Mouse (Mus musculus) liver, postnatal 0 days (tissue): ENCODE results near the gene Banp. TPM values are rescaled to one million over a fixed set of nuclear protein-coding genes. Genes with fewer than 3 reads are reported as not detected.

Experiments used
- ATAC-seq: fragments of 200-750 bp; cut with Nextera tagmentation; 2 replicates; pipeline ENCODE4 v1.8.0; 2017; ENCODE audit warnings: mild to moderate bottlenecking, moderate library complexity
- DNase-seq: peaks from one replicate; pipeline ENCODE4 v3.0.0-alpha.2; 2016
- H3K27ac ChIP-seq: fragments of 300-500 bp; sonication (generic); 2 replicates; pipeline ENCODE4 v1.5.1; 2014; ENCODE audit warnings: antibody characterized with exemption, moderate library complexity, mild to moderate bottlenecking, low read depth
- H3K27me3 ChIP-seq: fragments of 300-500 bp; sonication (generic); 2 replicates; pipeline ENCODE4 v1.6.1; 2014; ENCODE audit warnings: low read length, control low read depth, mixed read lengths; ENCODE audit not compliant: insufficient read depth
- H3K36me3 ChIP-seq: fragments of 300-500 bp; sonication (generic); replicated peaks from 2 replicates; pipeline ENCODE4 v1.6.1; 2014; ENCODE audit warnings: mild to moderate bottlenecking, control low read depth, low read length, moderate library complexity, mixed read lengths; ENCODE audit not compliant: insufficient read depth
- H3K4me1 ChIP-seq: fragments of 300-500 bp; sonication (generic); 2 replicates; pipeline ENCODE4 v1.6.1; 2014; ENCODE audit warnings: antibody characterized with exemption, mild to moderate bottlenecking, control low read depth; ENCODE audit not compliant: insufficient read depth
- H3K4me2 ChIP-seq: fragments of 300-500 bp; sonication (generic); 2 replicates; pipeline ENCODE4 v1.6.1; 2014; ENCODE audit warnings: low read depth, mild to moderate bottlenecking, low read length, moderate library complexity, mixed read lengths
- H3K4me3 ChIP-seq: fragments of 300-500 bp; sonication (generic); 2 replicates; pipeline ENCODE4 v1.5.1; 2014; ENCODE audit warnings: low read depth, low read length
- H3K9ac ChIP-seq: fragments of 300-500 bp; sonication (generic); replicated peaks from 2 replicates; pipeline ENCODE4 v1.6.1; 2014; ENCODE audit warnings: mild to moderate bottlenecking, moderate library complexity
- H3K9me3 ChIP-seq: fragments of 300-500 bp; sonication (generic); 2 replicates; pipeline ENCODE4 v1.6.1; 2016; ENCODE audit warnings: mild to moderate bottlenecking, control low read depth, low read length, mixed read lengths
- CTCF ChIP-seq: sonication (generic); IDR thresholded peaks from 2 replicates; pipeline ENCODE4 v1.5.1; 2016; ENCODE audit warnings: antibody characterized with exemption, low read depth
- EP300 ChIP-seq: IDR thresholded peaks from 2 replicates; pipeline ENCODE4 v1.6.1; 2016; ENCODE audit warnings: antibody characterized with exemption, low read depth, mild to moderate bottlenecking
- WGBS: fragments of 180-500 bp; shearing (Covaris S2); extraction: QIAGEN DNeasy Blood & Tissue Kit; methylation state at CpG from one replicate; pipeline ENCODE4 v1.1.7; 2014; ENCODE audit not compliant: insufficient replicate concordance; 5-methylcytosine and 5-hydroxymethylcytosine counted together
- polyA plus RNA-seq: library from polyadenylated mRNA; unstranded; fragments of >200 nt; fragmentation: Nextera tagmentation; extraction: Ambion mirVana; gene quantifications from 2 replicates; pipeline ENCODE4 v1.2.1, GENCODE M21; 2015

Banp gene
- polyA plus RNA-seq, 1 experiment from 2014 or later, result 7.6 TPM

- WGBS, result 88% methylated on average over 6 of the region's 6 CpGs
- no peaks in the 10 kb centered on the region for H3K4me1 ChIP-seq
- no peaks in the 10 kb centered on the region for H3K9me3 ChIP-seq
- H3K4me2 ChIP-seq, result no peak overlapping the region
- 0 out of 2 replicates have a peak, but pooled peaks cover 1% of the 10 kb centered on the region for H3K27me3 ChIP-seq
- ATAC-seq (no peak), DNase-seq (no peak)
- no peak overlapping the region for H3K9ac ChIP-seq
- no peak overlapping the region for H3K4me3 ChIP-seq
- H3K27ac ChIP-seq, result no peak overlapping the region
- TF ChIP-seq CTCF, result no peak
- no peak for TF ChIP-seq EP300
- H3K36me3 ChIP-seq, result no peaks in the 10 kb centered on the region
Observed at GRCm38 (mm10) chr8:122038076-122038475, 88.5 kb downstream of the Banp start.

GRCm38 (mm10) chr8:122039452-122039851, 89.9 kb downstream of the Banp start:
- no peak for ATAC-seq
- Histone ChIP-seq H3K4me2 (no peak overlapping the region), H3K36me3 (no peaks in the 10 kb centered on the region), H3K27me3 (0 out of 2 replicates have a peak, but pooled peaks cover 3% of the 10 kb centered on the region), H3K9ac (no peak overlapping the region), H3K4me1 (no peaks in the 10 kb centered on the region), H3K4me3 (no peak overlapping the region), H3K9me3 (no peaks in the 10 kb centered on the region), H3K27ac (no peak overlapping the region)
- TF ChIP-seq EP300 (no peak), CTCF (no peak)
- no peak for DNase-seq
- 47% methylated on average over 4 of the region's 4 CpGs for WGBS

GRCm38 (mm10) chr8:122047206-122047870, 97.8 kb downstream of the Banp start:
- Histone ChIP-seq H3K4me3 (no peak overlapping the region), H3K4me2 (no peak overlapping the region), H3K4me1 (no peaks in the 10 kb centered on the region), H3K9ac (no peak overlapping the region), H3K9me3 (no peaks in the 10 kb centered on the region), H3K27me3 (0 out of 2 replicates have a peak, but pooled peaks cover 3% of the 10 kb centered on the region), H3K36me3 (no peaks in the 10 kb centered on the region), H3K27ac (no peak overlapping the region)
- ATAC-seq (no peak), DNase-seq (peak; percentile 24)
- TF ChIP-seq EP300 (no peak), CTCF (peak; percentile 43)
- 56% methylated on average over 15 of the region's 15 CpGs for WGBS

- Histone ChIP-seq H3K27me3 (no peaks in the 10 kb centered on the region), H3K4me2 (no peak overlapping the region), H3K9ac (no peak overlapping the region), H3K4me3 (no peak overlapping the region), H3K36me3 (no peaks in the 10 kb centered on the region), H3K27ac (no peak overlapping the region), H3K4me1 (no peaks in the 10 kb centered on the region), H3K9me3 (no peaks in the 10 kb centered on the region)
- ATAC-seq (no peak), DNase-seq (no peak)
- TF ChIP-seq CTCF (no peak), EP300 (no peak)
- WGBS, result 77% methylated on average over 4 of the region's 4 CpGs
Observed at GRCm38 (mm10) chr8:122049266-122049665, 99.7 kb downstream of the Banp start.

GRCm38 (mm10) chr8:122049923-122050322, 100.4 kb downstream of the Banp start:
- no peak for ATAC-seq
- DNase-seq, result no peak
- WGBS, result 75% methylated on average over 2 of the region's 2 CpGs
- no peak for TF ChIP-seq CTCF
- no peak for TF ChIP-seq EP300
- Histone ChIP-seq H3K4me3 (no peak overlapping the region), H3K27ac (no peak overlapping the region), H3K9me3 (no peaks in the 10 kb centered on the region), H3K9ac (no peak overlapping the region), H3K4me2 (no peak overlapping the region), H3K27me3 (no peaks in the 10 kb centered on the region), H3K4me1 (no peaks in the 10 kb centered on the region), H3K36me3 (no peaks in the 10 kb centered on the region)

- no peaks in the 10 kb centered on the region for H3K4me1 ChIP-seq
- no peaks in the 10 kb centered on the region for H3K27me3 ChIP-seq
- ATAC-seq, result no peak
- TF ChIP-seq CTCF, result no peak
- H3K9me3 ChIP-seq, result no peaks in the 10 kb centered on the region
- H3K36me3 ChIP-seq, result no peaks in the 10 kb centered on the region
- 82% methylated on average over 9 of the region's 9 CpGs for WGBS
- H3K9ac ChIP-seq, result no peak overlapping the region
- no peak overlapping the region for H3K4me2 ChIP-seq
- H3K4me3 ChIP-seq, result no peak overlapping the region
- no peak overlapping the region for H3K27ac ChIP-seq
- DNase-seq, result no peak
Observed at GRCm38 (mm10) chr8:122050620-122051019, 101.1 kb downstream of the Banp start.

- TF ChIP-seq CTCF (no peak), EP300 (no peak)
- Histone ChIP-seq H3K9me3 (no peaks in the 10 kb centered on the region), H3K9ac (no peak overlapping the region), H3K4me3 (no peak overlapping the region), H3K27me3 (no peaks in the 10 kb centered on the region), H3K36me3 (no peaks in the 10 kb centered on the region), H3K27ac (no peak overlapping the region), H3K4me2 (no peak overlapping the region), H3K4me1 (no peaks in the 10 kb centered on the region)
- 50% methylated on average over 10 of the region's 10 CpGs for WGBS
- DNase-seq (no peak), ATAC-seq (no peak)
Observed at GRCm38 (mm10) chr8:122055321-122055720, 105.8 kb downstream of the Banp start.
